Mouse (Mus musculus) myocyte (in vitro differentiated cells): ENCODE data around the gene Tdp1.

ENCODE experiments used
- MAX ChIP-seq: IDR thresholded peaks from one replicate; pipeline ENCODE4 v1.6.1; 2011; ENCODE audit warnings: low read depth, mild to moderate bottlenecking, control low read depth
- MYOD1 ChIP-seq, 3 experiments: IDR thresholded peaks; one replicate each; pipeline ENCODE4 v1.6.1; 2011; ENCODE audit warnings: control low read depth in 2 of 3, low read depth in 2 of 3, mild to moderate bottlenecking in 2 of 3, moderate library complexity in 1 of 3; ENCODE audit not compliant: insufficient read length in 2 of 3, control insufficient read depth in 1 of 3
- POLR2A ChIP-seq: IDR thresholded peaks from one replicate; pipeline ENCODE4 v1.6.1; 2011; ENCODE audit warnings: low read depth, mild to moderate bottlenecking, control low read depth, moderate library complexity; ENCODE audit not compliant: insufficient read length
- TCF12 ChIP-seq: IDR thresholded peaks from one replicate; pipeline ENCODE4 v1.6.1; 2011; ENCODE audit warnings: mild to moderate bottlenecking, control low read depth; ENCODE audit not compliant: poor library complexity, insufficient read depth, severe bottlenecking
- USF1 ChIP-seq: IDR thresholded peaks from one replicate; pipeline ENCODE4 v1.6.1; 2011; ENCODE audit warnings: low read depth, mild to moderate bottlenecking, control low read depth, moderate library complexity

DNA sequence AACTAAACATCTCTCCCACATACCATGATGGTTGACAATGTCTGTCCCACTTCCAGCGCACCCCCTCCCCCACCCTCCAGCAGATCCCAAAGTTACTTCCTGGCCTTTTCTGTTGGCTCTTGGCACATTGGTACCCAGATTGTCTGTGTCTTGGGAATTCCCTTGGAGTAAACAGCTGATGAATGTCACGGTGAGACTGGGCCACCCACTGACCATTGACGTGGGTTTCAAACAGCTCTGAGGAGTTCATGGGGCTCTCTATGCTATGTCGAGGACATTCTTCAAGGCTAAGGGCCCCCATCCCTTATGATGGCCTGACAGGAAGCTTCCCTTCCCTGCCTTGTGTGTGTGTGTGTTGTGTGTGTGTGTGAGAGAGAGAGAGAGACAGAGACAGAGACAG is 85.6 kb downstream of the Tdp1 start:
- TF ChIP-seq MAX (no peak), MYOD1 (IDR thresholded peaks at IDR 0.05; ENCODE audit: control insufficient read depth in 1 of 3, insufficient read length in 2 of 3, low read depth in 2 of 3) (no peak), POLR2A (no peak), TCF12 (no peak), USF1 (no peak)
